Mouse (Mus musculus): ENCODE data around the gene Plekhg4.

- TF ChIP-seq CTCF (conservative IDR thresholded peaks at IDR 0.05; ENCODE audit: insufficient read depth, insufficient read length, low read depth, low read length) (no peak), POLR2A (IDR thresholded peaks at IDR 0.05; ENCODE audit: low read depth, low read length) (peak; percentile 69)
These were observed 25.4 kb upstream of the Plekhg4 start, which contains the start of gene Fhod1 for GRCm38 (mm10) chr8:105347428-105348221.

All from kidney, adult 2 months (tissue).